ENCODE assay signal across 11 mouse cellular contexts in genomic region chr12:105839096-105839495, GRCm38 (mm10). TPM values are rescaled to one million over a fixed set of nuclear protein-coding genes. Genes with fewer than 3 reads are reported as not detected.
A peak's percentile ranks its signal among the peaks of the same experiment; 100 is the strongest.
DNase-seq lines count a peak whose midpoint lies in the region; ATAC-seq and TF ChIP-seq lines count a peak whose summit lies in the region.
"Had no signal": no experiment of that assay in that cellular context is flagged by ENCODE, and none has a peak within 500 bp of the region (broad histone marks: within the 10 kb centered on the region; RNA-seq: fewer than 3 reads in every experiment).

No protein-coding gene starts in this region.

- TF ChIP-seq EP300 in MEL (IDR thresholded peaks at IDR 0.05; ENCODE audit: low read depth in 1 of 2, low read length in 2 of 2) = no peak

- H3K4me2 ChIP-seq in intestine, embryonic 14.5 days (ENCODE audit: low read length) = no peak overlapping the region
- H3K4me2 ChIP-seq in intestine, embryonic 15.5 days (replicated peaks) = no peak overlapping the region
- H3K4me2 ChIP-seq: liver, embryonic 15.5 days had no signal

- 75% methylated on average over 4 of the region's 4 CpGs for WGBS in intestine, embryonic 14.5 days
- 61% methylated on average over 4 of the region's 4 CpGs for WGBS in intestine, embryonic 15.5 days

- no peak for TF ChIP-seq POLR2A in MEL (IDR thresholded peaks at IDR 0.05; ENCODE audit: control insufficient read depth in 1 of 2, insufficient read depth in 1 of 2, low read depth in 1 of 2, low read length in 2 of 2, poor library complexity in 1 of 2)

- peak; percentile 47 for TF ChIP-seq RAD21 in MEL (IDR thresholded peaks at IDR 0.05; ENCODE audit: low read depth, low read length)

- ATAC-seq in intestine, embryonic 14.5 days (replicated peaks; ENCODE audit: low FRiP score, low TSS enrichment, low read depth) = 0 out of 2 replicates have a peak, but pooled peaks have one; percentile 18
- ATAC-seq in intestine, embryonic 15.5 days = no peak
- ATAC-seq in granulocyte monocyte progenitor cell, adult 5-6 weeks (replicated peaks; ENCODE audit: poor library complexity, severe bottlenecking) = peak; percentile 44
- no peak for ATAC-seq in cerebellum, adult (ENCODE audit: insufficient number of reproducible peaks, low FRiP score, low TSS enrichment)
- ATAC-seq: inflammation-experienced regulatory T-cells, adult 6 months had no signal

- H3K36me3 ChIP-seq in intestine, embryonic 14.5 days (ENCODE audit: control insufficient read depth, insufficient read depth, low read length) = peaks cover 78% of the 10 kb centered on the region
- peaks cover 15% of the 10 kb centered on the region for H3K36me3 ChIP-seq in intestine, embryonic 15.5 days
- peaks cover 0 to 24% of the 10 kb centered on the region in 2 experiments; a peak in 2 of 4 replicates for H3K36me3 ChIP-seq in MEL (ENCODE audit: control insufficient read depth in 1 of 2, insufficient read depth in 2 of 2, low read length in 2 of 2)

- TF ChIP-seq CTCF in MEL (IDR thresholded peaks at IDR 0.05 in 2 of 3, conservative IDR thresholded peaks at IDR 0.05 in 1 of 3; ENCODE audit: control insufficient read depth in 1 of 3, insufficient read depth in 1 of 3, low read depth in 2 of 3, low read length in 3 of 3, poor library complexity in 1 of 3, severe bottlenecking in 1 of 3) = peak; percentile 6 to 66 (median 42); a peak in 4 of 6 replicates

- H3K4me1 ChIP-seq in intestine, embryonic 14.5 days (replicated peaks; ENCODE audit: control insufficient read depth, insufficient read depth, low read length) = no peaks in the 10 kb centered on the region
- no peaks in the 10 kb centered on the region for H3K4me1 ChIP-seq in intestine, embryonic 15.5 days (replicated peaks)
- H3K4me1 ChIP-seq in MEL (ENCODE audit: control insufficient read depth in 1 of 2, insufficient read depth in 2 of 2, low read length in 2 of 2) = no peaks in the 10 kb centered on the region

- no peak overlapping the region for H3K4me3 ChIP-seq in intestine, embryonic 14.5 days (ENCODE audit: low read depth, low read length)
- no peak overlapping the region for H3K4me3 ChIP-seq in intestine, embryonic 15.5 days (replicated peaks)
- H3K4me3 ChIP-seq in MEL (ENCODE audit: control insufficient read depth in 1 of 2, insufficient read depth in 1 of 2, low read depth in 2 of 2, low read length in 2 of 2) = no peak overlapping the region
- H3K4me3 ChIP-seq: liver, embryonic 15.5 days had no signal

- no peaks in the 10 kb centered on the region for H3K27me3 ChIP-seq in intestine, embryonic 14.5 days (replicated peaks; ENCODE audit: control insufficient read depth, insufficient read depth, low read length)
- H3K27me3 ChIP-seq in intestine, embryonic 15.5 days (replicated peaks) = no peaks in the 10 kb centered on the region
- H3K27me3 ChIP-seq in MEL (ENCODE audit: control insufficient read depth in 1 of 2, insufficient read depth in 2 of 2, low read length in 2 of 2) = no peaks in the 10 kb centered on the region
- H3K27me3 ChIP-seq: liver, embryonic 15.5 days had no signal

- H3K9ac ChIP-seq in intestine, embryonic 14.5 days (ENCODE audit: low read length) = no peak overlapping the region
- no peak overlapping the region for H3K9ac ChIP-seq in intestine, embryonic 15.5 days
- no peak overlapping the region for H3K9ac ChIP-seq in MEL (ENCODE audit: control insufficient read depth, low read depth, low read length, poor library complexity, severe bottlenecking)
- H3K9ac ChIP-seq: liver, embryonic 15.5 days had no signal

- DNase-seq in intestine, embryonic 14.5 days (ENCODE audit: low spot score) = no peak
- DNase-seq in 416B (ENCODE audit: low read depth) (peak; percentile 63), MEL (ENCODE audit: low read depth, low spot score) (peak; percentile 59)
- DNase-seq in cerebellum, adult 8-10 months = no peak
- no peak for DNase-seq in right cerebral cortex, postnatal 4 days
- DNase-seq: adrenal gland, postnatal 10 days had no signal

- H3K79me2 ChIP-seq in MEL (ENCODE audit: control insufficient read depth, insufficient read depth, low read length, poor library complexity) = no peaks in the 10 kb centered on the region

- H3K27ac ChIP-seq in intestine, embryonic 14.5 days (ENCODE audit: low read depth) = no peak overlapping the region
- no peak overlapping the region for H3K27ac ChIP-seq in intestine, embryonic 15.5 days
- H3K27ac ChIP-seq in MEL (ENCODE audit: control insufficient read depth, low read depth, low read length) = no peak overlapping the region
- H3K27ac ChIP-seq: liver, embryonic 15.5 days had no signal

- no peaks in the 10 kb centered on the region for H3K9me3 ChIP-seq in intestine, embryonic 14.5 days (ENCODE audit: control insufficient read depth, low read length)
- H3K9me3 ChIP-seq in intestine, embryonic 15.5 days = no peaks in the 10 kb centered on the region
- no peaks in the 10 kb centered on the region for H3K9me3 ChIP-seq in MEL (replicated peaks; ENCODE audit: insufficient read depth, low read length)
- H3K9me3 ChIP-seq: liver, embryonic 15.5 days had no signal

TF ChIP-seq in MEL, 35 proteins besides CTCF, POLR2A, EP300 and RAD21:
- no peak for TF ChIP-seq MAFK (IDR thresholded peaks at IDR 0.05; ENCODE audit: borderline replicate concordance, low read depth, low read length)
- peak; percentile 58 for TF ChIP-seq SMC3 (IDR thresholded peaks at IDR 0.05; ENCODE audit: low read depth, low read length)

RNA-seq across cellular contexts. Expression of gene Papola, which starts 54.6 kb away (rescaled TPM):
- 169 and 179 TPM in 2 replicates for polyA plus RNA-seq in intestine, embryonic 14.5 days (2014; fragmentation: Nextera tagmentation; extraction: Ambion mirVana)
- 189 and 225 TPM in 2 replicates for polyA plus RNA-seq in intestine, embryonic 15.5 days (2015; fragmentation: Nextera tagmentation; extraction: Ambion mirVana)
- 144 and 162 TPM in 2 replicates for total RNA-seq in MEL (2012; rRNA removed)
- polyA plus RNA-seq in MEL (2012; ENCODE audit: insufficient read depth in 1 of 2, insufficient read length in 2 of 2, low read depth in 1 of 2, low replicate concordance in 2 of 2, missing spikeins in 1 of 2) = 100 to 1,000 TPM; 193 to 329 TPM
- total RNA-seq in granulocyte monocyte progenitor cell, adult 5-6 weeks (2014; fragmentation: Nextera tagmentation) = 143 and 209 TPM in 2 replicates
- total RNA-seq in granulocyte monocyte progenitor cell, adult 5-6 weeks (2017) = 111 and 138 TPM in 2 replicates

Comparison
In these comparisons a context has a peak if more than half of its experiments do, and no peak if none do; other contexts are left out.
1. ATAC-seq: peak in intestine, embryonic 14.5 days (single experiment) and granulocyte monocyte progenitor cell, adult 5-6 weeks (single experiment); none in intestine, embryonic 15.5 days (single experiment) and cerebellum, adult (single experiment).
2. DNase-seq: peak in 416B (single experiment) and MEL (single experiment); none in intestine, embryonic 14.5 days (single experiment), cerebellum, adult 8-10 months (single experiment) and right cerebral cortex, postnatal 4 days (single experiment).